Mouse (Mus musculus) kidney, embryonic 14.5 days (tissue): ENCODE measurements around the gene Ppfia3. TPM values are rescaled to one million over a fixed set of nuclear protein-coding genes. Genes with fewer than 3 reads are reported as not detected.
"Not testable (repeated sequence)": the region's sequence is repeated elsewhere in the genome, so short reads cannot be mapped to it uniquely, and the experiment has no call there.

Experiments
- ATAC-seq: fragments of 200-750 bp; cut with Nextera tagmentation; 2 replicates; pipeline ENCODE4 v1.8.0; 2017; ENCODE audit warnings: moderate number of reproducible peaks, mild to moderate bottlenecking, moderate TSS enrichment, moderate library complexity; ENCODE audit not compliant: low FRiP score, low TSS enrichment
- H3K27ac ChIP-seq: fragments of 300-500 bp; sonication (generic); 2 replicates; pipeline ENCODE4 v1.5.1; 2014; ENCODE audit warnings: low read depth, mild to moderate bottlenecking, low read length, moderate library complexity, mixed read lengths
- H3K27me3 ChIP-seq: fragments of 300-500 bp; sonication (generic); 2 replicates; pipeline ENCODE4 v1.6.1; 2014; ENCODE audit warnings: mild to moderate bottlenecking, low read length; ENCODE audit not compliant: control insufficient read depth, insufficient read depth
- H3K36me3 ChIP-seq: fragments of 300-500 bp; sonication (generic); 2 replicates; pipeline ENCODE4 v1.6.1; 2014; ENCODE audit warnings: low read length, mixed read lengths; ENCODE audit not compliant: control insufficient read depth, insufficient read depth
- H3K4me1 ChIP-seq: fragments of 300-500 bp; sonication (generic); 2 replicates; pipeline ENCODE4 v1.6.1; 2014; ENCODE audit warnings: low read length, mixed read lengths; ENCODE audit not compliant: control insufficient read depth, insufficient read depth
- H3K4me2 ChIP-seq: fragments of 300-500 bp; sonication (generic); replicated peaks from 2 replicates; pipeline ENCODE4 v1.6.1; 2014; ENCODE audit warnings: low read depth, mild to moderate bottlenecking, low read length
- H3K4me3 ChIP-seq: fragments of 300-500 bp; sonication (generic); 2 replicates; pipeline ENCODE4 v1.5.1; 2014; ENCODE audit warnings: mild to moderate bottlenecking, low read length
- H3K9ac ChIP-seq: fragments of 300-500 bp; sonication (generic); 2 replicates; pipeline ENCODE4 v1.6.1; 2014; ENCODE audit warnings: low read depth, mild to moderate bottlenecking, low read length, moderate library complexity
- H3K9me3 ChIP-seq: fragments of 300-500 bp; sonication (generic); 2 replicates; pipeline ENCODE4 v1.6.1; 2016; ENCODE audit warnings: low read length; ENCODE audit not compliant: control insufficient read depth
- WGBS: fragments of 180-500 bp; shearing (Covaris S2); extraction: QIAGEN DNeasy Blood & Tissue Kit; methylation state at CpG from one replicate; pipeline ENCODE4 v1.1.7; 2014; 5-methylcytosine and 5-hydroxymethylcytosine counted together
- polyA plus RNA-seq: library from polyadenylated mRNA; unstranded; fragments of >200 nt; fragmentation: Nextera tagmentation; extraction: Ambion mirVana; gene quantifications from 2 replicates; pipeline ENCODE4 v1.2.1, GENCODE M21; 2014

Ppfia3 gene
- polyA plus RNA-seq, 1 experiment from 2014 or later = 7.6 TPM

- WGBS = 53% methylated on average over 18 of the region's 18 CpGs
Observed at GRCm38 (mm10) chr7:45360404-45361125, 6.3 kb downstream of the Ppfia3 start.

GRCm38 (mm10) chr7:45359081-45359480 lies 7.7 kb downstream of the Ppfia3 start:
- not testable (repeated sequence) for H3K4me2 ChIP-seq, ATAC-seq, H3K9me3 ChIP-seq, H3K4me1 ChIP-seq, H3K27ac ChIP-seq, H3K9ac ChIP-seq, H3K36me3 ChIP-seq, H3K4me3 ChIP-seq
- H3K27me3 ChIP-seq = peaks cover 38% of the 10 kb centered on the region
- WGBS = 65% methylated on average over 10 of the region's 11 CpGs

More at GRCm38 (mm10) chr7:45360404-45361125, 6.3 kb downstream of the Ppfia3 start:
- H3K27me3 ChIP-seq = peaks cover 51% of the 10 kb centered on the region
- no peak overlapping the region for H3K27ac ChIP-seq
- peaks cover 4% of the 10 kb centered on the region; the same call in 1 of the 2 replicates for H3K4me1 ChIP-seq
- H3K36me3 ChIP-seq = no peaks in the 10 kb centered on the region
- ATAC-seq = 0 out of 2 replicates have a peak, but pooled peaks have one; percentile 8
- peak overlapping the region; percentile 44 for H3K4me3 ChIP-seq
- no peak overlapping the region for H3K4me2 ChIP-seq
- no peak overlapping the region for H3K9ac ChIP-seq
- H3K9me3 ChIP-seq = no peaks in the 10 kb centered on the region

DNA sequence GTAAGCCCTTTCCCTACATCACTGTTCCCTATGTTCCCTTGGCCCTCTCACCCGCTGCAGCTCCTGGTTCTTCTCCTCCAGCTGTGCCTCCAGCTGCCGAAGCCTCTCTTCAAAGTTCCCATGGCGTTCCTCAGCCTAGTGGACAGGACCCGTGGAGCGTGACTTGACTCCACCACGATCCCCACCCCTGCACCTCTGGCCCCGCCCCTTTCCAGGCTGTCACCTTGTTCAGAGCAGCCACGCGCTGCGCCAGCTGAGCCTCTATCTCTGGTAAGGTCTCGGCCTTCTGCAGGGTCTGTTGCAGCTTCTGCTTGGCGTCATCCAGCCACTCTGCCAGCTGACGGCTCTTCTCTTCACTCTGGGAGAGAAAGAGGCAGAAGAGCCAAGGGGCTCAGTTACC lies 10.7 kb downstream of the Ppfia3 start:
- Histone ChIP-seq H3K9ac (no peak overlapping the region), H3K27ac (no peak overlapping the region), H3K9me3 (no peaks in the 10 kb centered on the region), H3K36me3 (no peaks in the 10 kb centered on the region), H3K27me3 (peaks cover 13% of the 10 kb centered on the region), H3K4me1 (no peaks in the 10 kb centered on the region), H3K4me3 (no peak overlapping the region), H3K4me2 (no peak overlapping the region)
- 33% methylated on average over 13 of the region's 13 CpGs for WGBS
- no peak for ATAC-seq

DNA sequence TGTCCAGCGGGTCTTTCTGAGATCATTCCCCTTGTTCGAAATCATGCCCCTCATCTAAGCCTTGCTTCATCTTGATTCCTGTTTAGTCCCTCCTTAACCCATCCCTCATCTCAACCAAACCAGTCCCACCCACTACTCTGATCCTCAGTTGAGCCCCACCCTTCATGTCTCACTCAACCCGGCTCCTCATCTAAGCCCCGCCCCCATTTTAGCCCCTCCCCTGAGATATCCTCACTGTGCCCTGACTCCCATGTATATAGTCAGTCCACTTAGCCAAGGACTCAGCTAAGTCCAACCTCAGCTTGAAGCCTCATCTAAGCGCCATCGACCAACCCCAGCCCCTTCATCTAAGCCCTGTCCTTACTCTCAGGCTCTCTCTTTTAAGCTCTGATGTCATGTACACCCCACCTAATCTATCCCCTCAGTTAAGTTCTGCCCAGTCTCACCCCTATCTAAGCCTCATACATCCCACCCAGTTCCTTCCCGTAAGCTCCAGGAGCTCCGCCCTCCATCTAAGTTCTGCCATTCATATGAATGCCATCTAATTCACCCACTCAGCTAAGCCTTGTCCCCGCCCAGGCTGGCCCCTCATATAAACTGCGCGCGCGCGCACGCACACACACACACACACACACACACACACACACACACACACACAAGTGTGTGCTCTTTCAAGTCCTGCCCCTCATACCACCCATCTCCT lies 11.3 kb downstream of the Ppfia3 start:
- H3K27ac ChIP-seq = no peak overlapping the region
- no peak overlapping the region for H3K9ac ChIP-seq
- H3K4me2 ChIP-seq = no peak overlapping the region
- no peak overlapping the region for H3K4me3 ChIP-seq
- WGBS = 75% methylated on average over 15 of the region's 15 CpGs
- peaks cover 7% of the 10 kb centered on the region; the same call in 1 of the 2 replicates for H3K27me3 ChIP-seq
- H3K36me3 ChIP-seq = no peaks in the 10 kb centered on the region
- H3K4me1 ChIP-seq = no peaks in the 10 kb centered on the region
- no peaks in the 10 kb centered on the region for H3K9me3 ChIP-seq
- ATAC-seq = 0 out of 2 replicates have a peak, but pooled peaks have one; percentile 19

DNA sequence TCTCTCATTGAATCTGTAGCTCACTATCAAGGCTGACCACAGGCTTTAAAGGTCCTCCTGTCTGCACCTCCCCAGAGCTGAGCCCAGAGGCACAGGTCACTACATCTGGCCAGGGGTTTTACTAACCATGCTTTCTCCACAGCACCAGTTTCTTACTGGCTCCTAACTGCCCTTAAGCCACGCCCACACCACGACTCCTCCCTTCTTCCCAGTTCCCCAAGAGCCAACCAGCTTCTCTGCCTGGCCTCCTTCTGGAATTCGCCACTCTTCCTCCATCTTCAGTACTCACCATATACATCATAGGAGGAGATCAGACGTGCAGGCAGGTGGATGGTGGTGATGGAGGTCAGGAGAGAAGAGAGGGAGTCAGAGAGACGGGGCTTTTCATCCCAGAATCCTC lies 13.8 kb downstream of the Ppfia3 start:
- Histone ChIP-seq H3K4me1 (no peaks in the 10 kb centered on the region), H3K9ac (no peak overlapping the region), H3K27ac (no peak overlapping the region), H3K4me3 (no peak overlapping the region), H3K4me2 (no peak overlapping the region), H3K27me3 (no peaks in the 10 kb centered on the region), H3K36me3 (no peaks in the 10 kb centered on the region), H3K9me3 (no peaks in the 10 kb centered on the region)
- WGBS = 23% methylated on average over 5 of the region's 5 CpGs
- no peak for ATAC-seq

- H3K9ac ChIP-seq = no peak overlapping the region
Observed at GRCm38 (mm10) chr7:45346905-45347304, 19.9 kb downstream of the Ppfia3 start.

DNA sequence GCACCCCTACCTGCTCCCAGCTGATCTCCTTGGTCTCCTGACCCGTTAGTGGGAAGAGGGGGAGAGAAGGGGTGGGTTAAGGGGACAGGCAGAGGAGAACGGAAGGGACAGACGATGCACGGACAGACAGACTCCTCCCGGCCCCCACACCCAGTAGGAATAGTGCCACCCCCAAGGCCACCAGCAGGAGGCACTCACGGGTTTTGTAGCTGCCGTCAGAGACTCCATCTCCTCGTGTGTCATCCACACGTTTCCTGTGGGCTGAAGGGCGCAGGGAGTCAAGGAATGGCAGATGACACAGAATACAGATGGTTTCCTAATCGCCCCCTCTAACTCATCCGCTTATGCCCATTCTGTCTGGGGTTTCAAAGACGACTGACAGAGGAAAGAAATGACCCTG lies 23.3 kb downstream of the Ppfia3 start:
- 21% methylated on average over 13 of the region's 13 CpGs for WGBS
- no peak for ATAC-seq
- Histone ChIP-seq H3K4me1 (peaks cover 23% of the 10 kb centered on the region), H3K27me3 (no peaks in the 10 kb centered on the region; the same call in 1 of the 2 replicates), H3K4me2 (no peak overlapping the region), H3K4me3 (no peak overlapping the region), H3K27ac (no peak overlapping the region), H3K36me3 (no peaks in the 10 kb centered on the region), H3K9ac (no peak overlapping the region), H3K9me3 (no peaks in the 10 kb centered on the region)

More at GRCm38 (mm10) chr7:45346905-45347304, 19.9 kb downstream of the Ppfia3 start:
- ATAC-seq = no peak
- H3K27me3 ChIP-seq = no peaks in the 10 kb centered on the region; the same call in 1 of the 2 replicates
- 70% methylated on average over 13 of the region's 13 CpGs for WGBS
- H3K9me3 ChIP-seq = no peaks in the 10 kb centered on the region
- H3K36me3 ChIP-seq = no peaks in the 10 kb centered on the region
- H3K4me3 ChIP-seq = no peak overlapping the region
- H3K27ac ChIP-seq = no peak overlapping the region
- no peaks in the 10 kb centered on the region for H3K4me1 ChIP-seq
- H3K4me2 ChIP-seq = no peak overlapping the region

DNA sequence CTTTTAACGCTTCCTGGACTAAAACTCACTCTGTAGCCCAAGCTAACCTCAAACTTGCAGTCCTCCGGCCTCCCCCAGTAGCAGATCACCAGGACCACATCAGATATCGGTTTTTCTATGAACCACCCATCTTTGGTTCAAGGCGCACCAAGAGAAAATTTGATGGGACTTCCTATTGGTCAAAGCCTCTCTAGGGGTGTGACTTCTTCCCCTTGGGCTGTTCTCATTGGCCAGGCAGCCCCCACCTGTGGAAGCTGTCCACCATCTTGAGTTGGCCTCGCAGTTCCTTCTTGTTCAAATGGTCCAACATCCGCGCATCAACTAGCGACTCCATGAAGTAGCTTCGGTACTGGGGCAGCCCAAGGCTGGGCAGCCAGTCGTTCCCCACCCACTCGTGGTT lies 24.7 kb downstream of the Ppfia3 start:
- 92% methylated on average over 11 of the region's 11 CpGs for WGBS
- no peak for ATAC-seq

GRCm38 (mm10) chr7:45341303-45341702 lies 25.5 kb downstream of the Ppfia3 start:
- no peaks in the 10 kb centered on the region for H3K36me3 ChIP-seq
- H3K27me3 ChIP-seq = peaks cover 4% of the 10 kb centered on the region
- H3K4me1 ChIP-seq = peaks cover 34% of the 10 kb centered on the region
- WGBS = 5% methylated on average over 8 of the region's 8 CpGs
- peak overlapping the region; percentile 93 for H3K4me2 ChIP-seq
- H3K9me3 ChIP-seq = no peaks in the 10 kb centered on the region
- no peak overlapping the region for H3K9ac ChIP-seq
- ATAC-seq = peak; percentile 22
- H3K27ac ChIP-seq = peak overlapping the region; percentile 56
- H3K4me3 ChIP-seq = peak overlapping the region; percentile 51; the same call in 1 of the 2 replicates

More for the DNA sequence above, 24.7 kb downstream of the Ppfia3 start:
- Histone ChIP-seq H3K27me3 (peaks cover 4% of the 10 kb centered on the region), H3K9me3 (no peaks in the 10 kb centered on the region), H3K4me2 (no peak overlapping the region), H3K36me3 (no peaks in the 10 kb centered on the region), H3K9ac (no peak overlapping the region), H3K27ac (no peak overlapping the region), H3K4me1 (peaks cover 34% of the 10 kb centered on the region), H3K4me3 (no peak overlapping the region)
